Mouse (Mus musculus) megakaryocyte, adult 5-6 weeks (primary cell): ENCODE results near the gene Olfr1350. TPM values are rescaled to one million over a fixed set of nuclear protein-coding genes. Genes with fewer than 3 reads are reported as not detected.
"Not testable (repeated sequence)": the region's sequence is repeated elsewhere in the genome, so short reads cannot be mapped to it uniquely, and the experiment has no call there.

Experiments
- ATAC-seq: 2 replicates; pipeline ENCODE4 v1.8.0; 2016; ENCODE audit warnings: mild to moderate bottlenecking, inconsistent platforms; ENCODE audit not compliant: poor library complexity, severe bottlenecking
- total RNA-seq, 2 experiments: library from RNA; stranded (forward) in 1 of 2; stranded (reverse) in 1 of 2; fragments of 153-499, 151-499 nt in 1 of 2; fragments of 221-1000, 200-1000 nt in 1 of 2; gene quantifications; 2 replicates each; pipeline versions ENCODE4 v1.2.3 to v1.2.4; 2015 to 2017

Olfr1350 gene
- total RNA-seq (2015) (not detected in 2 replicates), total RNA-seq (2017) (not detected in 2 replicates)

DNA sequence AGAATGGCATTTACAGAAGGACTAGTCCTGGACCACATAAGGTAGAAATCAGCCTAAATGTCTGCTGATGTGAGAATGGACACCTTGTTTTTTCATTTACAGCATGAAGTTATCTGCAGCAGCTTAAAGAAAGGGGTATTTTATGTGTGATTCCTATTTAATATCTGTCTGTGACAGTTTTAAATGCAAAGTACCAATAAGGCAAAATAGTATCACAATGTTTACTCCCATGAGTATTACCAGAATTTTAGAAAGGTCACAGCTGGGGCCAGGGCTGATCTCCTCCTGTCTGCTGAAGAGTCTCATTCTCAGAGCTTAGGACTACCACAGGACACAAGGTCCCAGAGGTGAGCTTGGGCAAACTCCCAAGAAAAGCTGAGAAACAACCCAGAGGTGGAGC lies at the start of gene Olfr1350:
Olfr1350 (plus strand) TSS at position 301 of the 400 bp plus-strand sequence.
- ATAC-seq, result no peak

DNA sequence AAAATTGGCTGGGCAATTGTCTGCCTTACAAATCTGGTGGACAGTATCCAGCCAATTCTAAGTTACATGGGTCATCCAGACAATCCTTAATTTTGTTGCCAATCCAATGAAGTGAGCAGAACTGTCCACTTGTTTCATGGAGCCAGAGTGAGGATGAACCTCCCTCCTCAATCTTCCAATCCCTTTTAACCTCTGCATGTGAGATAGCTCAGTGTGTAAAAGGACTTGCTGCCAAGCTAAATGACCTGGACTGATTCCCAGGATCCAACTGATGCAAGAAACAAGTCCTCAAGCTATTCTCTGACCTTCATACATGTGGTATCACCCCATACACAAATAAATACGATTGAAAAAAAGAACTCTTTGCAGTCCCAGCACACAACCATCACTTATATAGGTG lies 43.0 kb upstream of the Olfr1350 start:
- no peak for ATAC-seq

DNA sequence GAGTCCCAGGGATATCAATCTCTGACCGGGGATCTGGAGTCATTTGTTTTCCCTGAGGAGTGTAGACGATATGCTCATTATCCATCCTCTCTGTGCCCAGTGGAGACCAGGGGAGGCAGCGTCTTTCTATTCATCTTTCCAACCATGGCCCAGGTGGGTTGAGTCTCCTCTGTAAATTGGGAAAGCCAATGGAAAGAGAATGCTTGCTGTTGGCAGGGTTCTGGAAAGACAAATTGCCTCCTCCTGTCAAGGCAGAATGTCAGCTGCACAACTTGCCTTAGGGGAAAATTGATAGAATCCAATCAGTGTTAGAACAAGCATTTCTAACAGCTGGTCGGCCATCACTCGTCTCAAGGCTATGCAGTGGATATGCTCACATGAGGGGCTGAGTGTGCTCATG lies 41.8 kb upstream of the Olfr1350 start, which contains the start of gene Olfr1349:
Olfr1349 (minus strand) TSS at position 101 of the 400 bp plus-strand sequence.
- no peak for ATAC-seq

DNA sequence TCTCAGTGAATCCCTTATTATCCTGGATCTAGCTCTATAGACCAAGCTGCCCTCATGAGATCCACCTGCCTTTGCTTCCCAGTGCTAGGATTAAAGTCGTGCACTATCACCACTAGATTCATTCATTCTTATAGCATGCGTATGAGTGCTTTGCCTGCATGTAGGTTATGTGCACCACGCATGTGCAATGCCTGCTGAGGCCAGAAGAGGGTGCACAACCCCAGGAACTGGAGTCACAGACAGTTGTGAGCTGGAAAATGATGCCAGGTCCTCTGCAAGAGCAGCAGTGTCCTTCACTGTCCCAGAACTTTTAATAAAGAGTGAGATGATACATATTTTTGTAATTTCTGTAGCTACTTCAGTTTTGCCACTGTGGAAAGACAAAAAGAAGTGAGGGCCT lies 39.6 kb upstream of the Olfr1350 start:
- ATAC-seq, result no peak

DNA sequence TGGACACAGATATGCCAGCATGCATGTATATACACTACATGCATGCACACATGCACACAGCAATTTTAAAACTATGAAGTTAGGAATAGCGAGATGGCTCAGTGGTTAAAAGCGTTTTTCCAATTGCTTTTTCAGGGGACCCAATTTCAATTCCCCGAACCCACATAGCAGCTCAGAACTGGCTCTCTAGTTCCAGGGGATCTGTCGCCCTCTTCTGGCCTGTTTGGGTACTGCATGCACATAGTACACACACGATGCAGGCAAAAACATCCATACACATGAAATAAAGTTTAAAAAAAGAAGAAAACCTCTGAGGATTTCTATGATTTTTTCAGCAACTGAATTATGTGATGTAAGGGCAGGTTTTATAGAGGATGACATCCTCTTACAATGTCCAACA lies 38.5 kb upstream of the Olfr1350 start:
- no peak for ATAC-seq

DNA sequence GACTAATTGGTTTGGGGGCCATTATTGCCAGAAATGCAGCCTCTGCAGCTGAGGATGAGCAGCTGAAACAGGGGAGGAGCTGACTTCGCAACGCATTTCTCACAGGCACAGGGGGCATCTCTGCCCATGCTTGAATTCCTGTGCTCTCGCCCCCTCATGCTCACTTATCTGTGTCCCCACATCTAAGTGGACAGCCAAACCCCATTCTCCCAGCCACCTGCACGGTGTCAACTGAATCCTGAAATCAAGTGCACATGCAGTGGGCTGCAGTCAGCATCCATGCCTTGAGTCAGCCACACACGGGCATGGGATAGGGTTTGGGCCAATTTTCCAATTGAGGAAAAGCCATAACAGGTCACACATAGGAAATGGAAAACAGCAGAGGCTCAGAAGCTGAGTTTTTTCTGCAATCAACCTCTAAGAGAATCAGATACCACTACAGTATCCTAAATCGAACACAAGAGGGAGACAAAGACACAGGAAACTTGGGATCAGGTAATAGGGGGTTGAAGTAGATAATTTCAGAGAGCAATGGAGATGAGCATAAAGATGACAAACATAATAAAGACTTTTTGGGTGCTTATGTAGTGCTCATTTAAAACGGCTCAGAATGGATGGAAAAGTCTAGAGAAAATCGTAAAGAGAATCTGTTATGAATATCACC lies 21.6 kb downstream of the Olfr1350 start:
- ATAC-seq, result no peak

DNA sequence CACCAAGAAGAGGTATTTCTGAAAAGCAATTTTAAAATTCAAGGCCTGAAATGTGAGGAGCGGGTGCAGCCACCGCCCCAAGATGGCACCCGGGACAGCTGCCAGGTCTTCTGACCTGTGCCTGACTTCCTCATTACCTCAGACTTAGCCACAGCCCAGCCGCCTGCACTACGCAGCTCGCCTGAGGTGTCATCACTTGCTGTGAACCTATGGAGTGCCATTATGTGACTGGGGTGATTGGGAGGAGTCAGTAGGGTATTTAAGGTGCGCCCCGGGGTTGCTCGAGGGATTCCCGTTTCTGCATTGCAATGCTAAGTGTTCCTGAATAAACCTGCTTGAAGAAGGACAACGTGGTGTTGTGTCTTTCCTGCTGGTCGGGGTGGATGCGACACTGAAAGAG lies 24.1 kb downstream of the Olfr1350 start:
- not testable (repeated sequence) for ATAC-seq

DNA sequence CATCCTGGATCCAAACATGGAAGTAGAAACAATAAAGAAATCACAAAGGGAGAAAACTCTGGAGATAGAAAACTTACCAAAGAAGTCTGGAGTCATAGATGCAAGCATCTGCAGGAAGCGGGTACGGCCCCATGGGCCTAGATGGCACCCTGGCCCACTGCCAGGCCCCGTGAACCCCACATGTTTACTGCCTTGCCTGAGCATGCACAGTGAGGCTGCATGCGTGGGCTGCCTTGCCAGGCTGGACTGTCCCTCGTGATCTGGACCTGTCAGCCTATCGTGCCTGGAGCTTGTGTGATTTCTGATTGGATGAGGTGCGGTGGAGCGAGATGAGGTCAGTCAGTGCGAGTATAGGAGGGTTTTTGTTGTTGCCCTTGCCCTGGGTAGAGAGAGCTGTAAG lies 38.7 kb downstream of the Olfr1350 start:
- no peak for ATAC-seq

Other genes with a start within 250 kb of the Olfr1350 start
- gene Zfp583, start 233.6 kb upstream of the Olfr1350 start, total RNA-seq (2015), result 0.96 and 1.3 TPM in 2 replicates
- 0.88 and 1.8 TPM in 2 replicates for gene Zfp583, start 233.6 kb upstream of the Olfr1350 start, total RNA-seq (2017)
- gene Gm3854, start 221.1 kb upstream of the Olfr1350 start, total RNA-seq (2015), result 0.13 and 0.21 TPM in 2 replicates
- gene Gm3854, start 221.1 kb upstream of the Olfr1350 start, total RNA-seq (2017), result not detected in 2 replicates
- 2.9 and 4.3 TPM in 2 replicates for gene Zfp78, start 201.6 kb upstream of the Olfr1350 start, total RNA-seq (2015)
- 2.0 and 5.1 TPM in 2 replicates for gene Zfp78, start 201.6 kb upstream of the Olfr1350 start, total RNA-seq (2017)
- 1.5 and 2.5 TPM in 2 replicates for gene Zfp28, start 181.5 kb upstream of the Olfr1350 start, total RNA-seq (2015)
- gene Zfp28, start 181.5 kb upstream of the Olfr1350 start, total RNA-seq (2017), result 0.73 and 0.81 TPM in 2 replicates
- gene Smim17, start 166.1 kb upstream of the Olfr1350 start, total RNA-seq (2015), result not detected in 2 replicates
- gene Smim17, start 166.1 kb upstream of the Olfr1350 start, total RNA-seq (2017), result not detected in 2 replicates
- gene Gm20715, start 154.6 kb upstream of the Olfr1350 start, total RNA-seq (2015), result not detected in 2 replicates
- gene Gm20715, start 154.6 kb upstream of the Olfr1350 start, total RNA-seq (2017), result not detected in 2 replicates
- gene Olfr1344, start 126.2 kb upstream of the Olfr1350 start, total RNA-seq (2015), result not detected in 2 replicates
- not detected in 2 replicates for gene Olfr1344, start 126.2 kb upstream of the Olfr1350 start, total RNA-seq (2017)
- gene Olfr1336, start 108.7 kb upstream of the Olfr1350 start, total RNA-seq (2015), result not detected in 2 replicates
- not detected in 2 replicates for gene Olfr1336, start 108.7 kb upstream of the Olfr1350 start, total RNA-seq (2017)
- not detected in 2 replicates for gene Olfr1346, start 97.7 kb upstream of the Olfr1350 start, total RNA-seq (2015)
- gene Olfr1346, start 97.7 kb upstream of the Olfr1350 start, total RNA-seq (2017), result not detected in 2 replicates
- gene Olfr5, start 77.9 kb upstream of the Olfr1350 start, total RNA-seq (2015), result not detected in 2 replicates
- not detected in 2 replicates for gene Olfr5, start 77.9 kb upstream of the Olfr1350 start, total RNA-seq (2017)
- not detected in 2 replicates for gene Olfr1347, start 65.1 kb upstream of the Olfr1350 start, total RNA-seq (2015)
- not detected in 2 replicates for gene Olfr1347, start 65.1 kb upstream of the Olfr1350 start, total RNA-seq (2017)
- gene Olfr1348, start 56.1 kb upstream of the Olfr1350 start, total RNA-seq (2015), result not detected in 2 replicates
- gene Olfr1348, start 56.1 kb upstream of the Olfr1350 start, total RNA-seq (2017), result not detected in 2 replicates
- gene Olfr1349, start 41.9 kb upstream of the Olfr1350 start, total RNA-seq (2015), result not detected in 2 replicates
- not detected in 2 replicates for gene Olfr1349, start 41.9 kb upstream of the Olfr1350 start, total RNA-seq (2017)
- gene Zim1, start 131.6 kb downstream of the Olfr1350 start, total RNA-seq (2015), result not detected in 2 replicates
- gene Zim1, start 131.6 kb downstream of the Olfr1350 start, total RNA-seq (2017), result not detected in 2 replicates
- gene Peg3, start 165.6 kb downstream of the Olfr1350 start, total RNA-seq (2015), result 0.09 TPM in 1 of 2 replicates, not detected in the other
- under 0.01 TPM in 1 of 2 replicates, not detected in the other for gene Peg3, start 165.6 kb downstream of the Olfr1350 start, total RNA-seq (2017)
- not detected in 2 replicates for gene Usp29, start 165.7 kb downstream of the Olfr1350 start, total RNA-seq (2015)
- not detected in 2 replicates for gene Usp29, start 165.7 kb downstream of the Olfr1350 start, total RNA-seq (2017)